Mouse (Mus musculus) common myeloid progenitor, adult 5-6 weeks (primary cell): ENCODE data around the gene Tmem245. TPM values are rescaled to one million over a fixed set of nuclear protein-coding genes. Genes with fewer than 3 reads are reported as not detected.

ENCODE experiments used
- ATAC-seq: replicated peaks from 2 replicates; pipeline ENCODE4 v1.8.0; 2016; ENCODE audit warnings: low read depth, mild to moderate bottlenecking, moderate TSS enrichment, inconsistent platforms; ENCODE audit not compliant: poor library complexity, severe bottlenecking
- total RNA-seq: library from RNA; stranded (forward); fragments of 200-1000, 187-1606 nt; gene quantifications from 2 replicates; pipeline ENCODE4 v1.2.3, GENCODE M21; 2017

The Tmem245 gene
- total RNA-seq, 1 experiment from 2014 or later = 10.7 TPM

- ATAC-seq = no peak
Measured at GRCm38 (mm10) chr4:56829511-56829921, 117.7 kb downstream of the Tmem245 start.

- no peak for ATAC-seq
Measured at GRCm38 (mm10) chr4:56828932-56829331, 118.3 kb downstream of the Tmem245 start.

DNA sequence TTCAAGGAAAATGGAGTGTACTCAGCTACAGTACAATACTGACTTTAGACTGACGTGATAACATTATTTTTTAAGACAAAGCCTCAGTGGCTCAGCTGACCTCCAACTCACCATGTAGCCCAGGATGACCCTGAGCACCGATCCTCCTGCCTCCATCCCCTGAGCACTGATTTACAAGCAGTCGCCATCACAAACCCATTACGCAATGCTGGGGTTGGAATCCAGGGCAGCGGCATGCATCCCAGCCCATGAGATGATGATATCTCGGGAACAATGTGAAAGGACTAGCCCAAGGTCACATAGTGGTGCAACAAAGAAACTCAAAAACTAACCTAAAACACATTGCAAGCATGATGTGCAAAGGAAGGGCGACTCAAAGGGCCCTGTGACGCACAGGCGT lies 123.0 kb downstream of the Tmem245 start:
- no peak for ATAC-seq

GRCm38 (mm10) chr4:56820017-56820550 lies 127.2 kb downstream of the Tmem245 start:
- no peak for ATAC-seq

Other genes with a start within 250 kb of the Tmem245 start
- gene Gm26657, start 207.4 kb downstream of the Tmem245 start, total RNA-seq = not detected in 2 replicates
- gene Actl7b, start 206.0 kb downstream of the Tmem245 start, total RNA-seq = not detected in 2 replicates
- not detected in 2 replicates for gene Actl7a, start 204.0 kb downstream of the Tmem245 start, total RNA-seq
- 34.9 and 42.8 TPM in 2 replicates for gene Elp1, start 145.1 kb downstream of the Tmem245 start, total RNA-seq
- gene Fam206a, start 145.1 kb downstream of the Tmem245 start, total RNA-seq = 7.5 and 9.3 TPM in 2 replicates
- 7.7 and 12.1 TPM in 2 replicates for gene Ctnnal1, start 82.2 kb downstream of the Tmem245 start, total RNA-seq
- gene Frrs1l, start 43.0 kb upstream of the Tmem245 start, total RNA-seq = not detected in 2 replicates
- gene Epb41l4b, start 196.0 kb upstream of the Tmem245 start, total RNA-seq = 14.6 and 20.4 TPM in 2 replicates